In genomic region chr5:112576993-112577670, GRCm38 (mm10) we compare ENCODE assay signal across 8 mouse cellular contexts. TPM values are rescaled to one million over a fixed set of nuclear protein-coding genes. Genes with fewer than 3 reads are reported as not detected.
DNase-seq lines count a peak whose midpoint lies in the region; ATAC-seq lines count a peak whose summit lies in the region.

TSS of gene Sez6l (minus strand) at chr5:112577185.

- H3K4me1 ChIP-seq in heart, embryonic 16.5 days (ENCODE audit: control insufficient read depth, insufficient read depth, low read length) = peaks cover 5% of the 10 kb centered on the region
- peaks cover 7% of the 10 kb centered on the region; the same call in 1 of the 2 replicates for H3K4me1 ChIP-seq in stomach, embryonic 14.5 days (ENCODE audit: control insufficient read depth, insufficient read depth, low read length)

- H3K9me3 ChIP-seq in heart, embryonic 16.5 days (replicated peaks; ENCODE audit: control insufficient read depth, low read length) = no peaks in the 10 kb centered on the region
- H3K9me3 ChIP-seq in stomach, embryonic 14.5 days (ENCODE audit: control insufficient read depth, low read depth, low read length) = no peaks in the 10 kb centered on the region

- H3K27ac ChIP-seq in heart, embryonic 16.5 days (ENCODE audit: low read length) = no peak within 1 kb of the TSS
- no peak within 1 kb of the TSS for H3K27ac ChIP-seq in stomach, embryonic 14.5 days (ENCODE audit: low read length)

- ATAC-seq in heart, embryonic 16.5 days (replicated peaks; ENCODE audit: extremely low read depth, insufficient read depth, low FRiP score) = no peak; the same call in 1 of the 2 replicates
- ATAC-seq in stomach, embryonic 14.5 days (ENCODE audit: insufficient number of reproducible peaks, insufficient read depth, low FRiP score, low read depth) = peak; percentile 39; the same call in 1 of the 2 replicates
- ATAC-seq in erythroid progenitor cell, adult 5-6 weeks (replicated peaks; ENCODE audit: low FRiP score, poor library complexity, severe bottlenecking) = no peak

- WGBS in heart, embryonic 16.5 days = 2% methylated on average over 47 of the region's 50 CpGs
- under 1% methylated on average over 49 of the region's 50 CpGs for WGBS in stomach, embryonic 14.5 days

- H3K4me3 ChIP-seq in heart, embryonic 16.5 days (ENCODE audit: low read length) = peak within 1 kb of the TSS; percentile 39
- H3K4me3 ChIP-seq in stomach, embryonic 14.5 days (ENCODE audit: low read depth, low read length) = peak within 1 kb of the TSS; percentile 35

- no peaks in the 10 kb centered on the region for H3K36me3 ChIP-seq in heart, embryonic 16.5 days (ENCODE audit: control insufficient read depth, insufficient read depth)
- H3K36me3 ChIP-seq in stomach, embryonic 14.5 days (ENCODE audit: control insufficient read depth, insufficient read depth, low read length) = no peaks in the 10 kb centered on the region

- peaks cover 88% of the 10 kb centered on the region for H3K27me3 ChIP-seq in heart, embryonic 16.5 days (ENCODE audit: control insufficient read depth, insufficient read depth, low read length)
- peaks cover 27% of the 10 kb centered on the region for H3K27me3 ChIP-seq in stomach, embryonic 14.5 days (ENCODE audit: control insufficient read depth, insufficient read depth, low read length)

- peak; percentile 72 for DNase-seq in layer of hippocampus, adult 11-12 months (ENCODE audit: low spot score)
- DNase-seq in layer of hippocampus, adult 9-10 months (ENCODE audit: low spot score) = no peak
- DNase-seq in embryo, embryonic 10.5 days (ENCODE audit: low spot score) = peak; percentile 73
- DNase-seq in layer of hippocampus, postnatal 25 days (ENCODE audit: extremely low spot score in 1 of 2, low spot score in 1 of 2) = peak; percentile 66 to 81
- DNase-seq in lung, postnatal 4 days = peak; percentile 36 to 66

- peak within 1 kb of the TSS; percentile 57 for H3K4me2 ChIP-seq in heart, embryonic 16.5 days (ENCODE audit: low read depth, low read length)
- peak within 1 kb of the TSS; percentile 63 for H3K4me2 ChIP-seq in stomach, embryonic 14.5 days (replicated peaks; ENCODE audit: low read depth, low read length)

- peak within 1 kb of the TSS; percentile 20; the same call in 1 of the 2 replicates for H3K9ac ChIP-seq in heart, embryonic 16.5 days (ENCODE audit: low read length)
- no peak within 1 kb of the TSS for H3K9ac ChIP-seq in stomach, embryonic 14.5 days (replicated peaks; ENCODE audit: low read depth, low read length)

RNA-seq across cellular contexts. Expression of gene Sez6l, which starts in this region (rescaled TPM):
- 0.34 and 0.39 TPM in 2 replicates for polyA plus RNA-seq in heart, embryonic 16.5 days (2015; fragmentation: Nextera tagmentation; extraction: Ambion mirVana)
- total RNA-seq in layer of hippocampus, postnatal 25 days (2021) = 100 to 1,000 TPM; 208 to 235 TPM
- 2.3 and 2.6 TPM in 2 replicates for polyA plus RNA-seq in stomach, embryonic 14.5 days (2014; fragmentation: Nextera tagmentation; extraction: Ambion mirVana)
- total RNA-seq in erythroid progenitor cell, adult 5-6 weeks (2015; ENCODE audit: low replicate concordance) = not detected in 2 replicates
- not detected in 2 replicates for total RNA-seq in erythroid progenitor cell, adult 5-6 weeks (2017; ENCODE audit: low replicate concordance)

Comparison
In these comparisons a context has a peak if more than half of its experiments do, and no peak if none do; other contexts are left out.
1. RNA of gene Sez6l (total RNA-seq): 208 to 235 TPM in layer of hippocampus, postnatal 25 days; not detected in erythroid progenitor cell, adult 5-6 weeks; every median in the first group is over 100 times any median in the second.